Mouse (Mus musculus) retina, adult 2 months (tissue): ENCODE measurements around the gene Dop1a.

Experiments
- DNase-seq: peaks from one replicate; pipeline ENCODE4 v3.0.0-alpha.2; 2012; ENCODE audit warnings: low read depth, low spot score

Dop1a gene

DNA sequence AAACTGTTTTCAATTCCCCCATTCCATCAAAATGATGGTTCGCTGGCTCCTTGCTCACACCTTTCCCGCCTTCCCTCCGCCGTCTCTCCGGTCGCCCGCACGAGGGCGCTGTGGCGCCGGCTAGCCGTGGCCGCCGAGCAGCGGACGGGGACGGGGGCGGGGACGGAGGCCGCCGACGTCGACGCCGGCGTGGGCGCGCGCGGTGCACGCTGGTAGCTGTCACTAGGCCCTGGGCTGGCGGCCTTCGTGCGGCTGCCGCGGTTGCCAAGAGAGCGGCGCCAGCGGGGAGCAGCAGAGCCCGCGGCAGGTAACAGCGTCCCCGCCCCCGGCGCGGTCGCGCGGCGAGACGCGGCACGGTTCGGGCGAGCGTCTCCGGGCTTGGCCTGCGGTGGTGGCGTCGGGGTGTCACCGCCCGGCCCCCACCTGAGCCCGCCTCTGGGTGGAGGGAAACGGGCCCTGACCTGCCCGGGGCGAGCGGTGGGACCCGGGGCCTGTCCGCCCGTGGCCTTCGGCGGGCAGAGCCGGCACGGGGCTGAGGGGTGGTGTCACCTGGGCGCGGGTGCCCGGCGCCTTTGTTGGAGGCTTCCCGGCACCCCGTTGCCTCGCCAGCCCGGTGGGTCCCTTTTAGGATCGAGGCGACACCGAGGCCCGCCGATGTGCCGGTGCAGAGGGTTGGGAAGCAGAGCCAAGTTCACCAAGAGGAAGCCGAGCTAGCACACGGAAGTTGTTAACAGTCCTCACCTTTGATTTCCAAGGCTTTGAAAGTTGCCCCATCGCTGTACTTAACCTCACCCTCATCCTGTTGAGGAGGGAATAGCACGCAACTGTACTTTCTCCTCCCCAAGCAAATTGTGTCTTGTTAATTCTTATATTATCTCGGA, at the start of gene Dop1a:
Dop1a (plus strand) TSS at position 165 of the 881 bp plus-strand sequence.
- DNase-seq = peak; percentile 80

DNA sequence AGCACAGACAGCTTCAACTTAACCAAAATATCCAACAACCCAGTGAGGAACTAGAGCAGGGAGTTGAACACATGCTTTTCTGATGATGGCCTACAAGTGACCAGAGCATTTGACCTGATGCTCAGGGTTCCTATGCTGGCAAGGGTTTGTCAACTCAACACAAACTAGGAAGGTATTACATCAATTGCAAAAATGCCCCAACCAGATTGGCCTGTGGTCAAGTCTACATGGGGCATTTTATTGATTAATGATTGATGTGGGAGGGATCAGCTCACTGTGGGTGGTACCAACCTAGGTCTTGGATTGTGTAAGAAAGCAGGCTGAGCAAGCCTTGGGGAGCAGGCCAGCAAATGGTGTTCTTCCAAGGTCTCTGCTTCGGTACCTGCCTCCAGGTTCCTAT, 49.0 kb upstream of the Dop1a start:
- DNase-seq = no peak

GRCm38 (mm10) chr9:86419366-86419765, 47.6 kb upstream of the Dop1a start:
- no peak for DNase-seq

GRCm38 (mm10) chr9:86423331-86423730, 43.6 kb upstream of the Dop1a start:
- DNase-seq = no peak

GRCm38 (mm10) chr9:86435510-86435909, 31.4 kb upstream of the Dop1a start:
- DNase-seq = no peak

- no peak for DNase-seq
Measured at GRCm38 (mm10) chr9:86436608-86437007, 30.3 kb upstream of the Dop1a start.

DNA sequence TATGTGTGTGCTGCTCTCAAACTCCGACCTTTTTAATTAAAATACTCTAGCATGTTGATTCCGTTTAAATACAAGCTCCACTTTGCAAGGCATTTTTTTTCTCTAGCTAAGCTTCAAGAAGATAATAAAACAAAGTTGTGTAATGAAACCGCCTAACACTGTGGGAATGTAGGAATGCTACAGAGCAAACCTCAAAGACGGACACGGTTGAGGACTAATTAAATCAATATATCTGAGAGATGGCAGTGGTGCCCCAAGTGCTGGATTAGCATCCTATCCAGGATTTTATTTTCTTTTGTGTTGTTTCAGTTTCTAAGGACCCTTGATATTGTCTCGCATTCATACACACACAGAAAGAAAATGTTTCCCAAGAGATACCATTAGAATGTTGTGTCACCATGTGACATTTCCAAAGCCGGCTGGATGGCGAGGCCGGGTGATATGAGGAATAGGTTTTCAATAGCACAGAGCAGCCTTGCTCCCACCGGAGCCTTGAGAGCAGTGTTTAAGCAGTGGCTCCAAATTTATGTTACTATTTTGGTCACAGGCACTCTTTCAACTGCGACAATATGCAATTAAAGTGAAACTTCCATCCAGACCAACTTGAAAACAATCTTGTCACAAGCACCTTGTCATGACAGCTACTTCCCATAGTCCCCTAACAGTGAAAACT, 28.5 kb upstream of the Dop1a start:
- no peak for DNase-seq

DNA sequence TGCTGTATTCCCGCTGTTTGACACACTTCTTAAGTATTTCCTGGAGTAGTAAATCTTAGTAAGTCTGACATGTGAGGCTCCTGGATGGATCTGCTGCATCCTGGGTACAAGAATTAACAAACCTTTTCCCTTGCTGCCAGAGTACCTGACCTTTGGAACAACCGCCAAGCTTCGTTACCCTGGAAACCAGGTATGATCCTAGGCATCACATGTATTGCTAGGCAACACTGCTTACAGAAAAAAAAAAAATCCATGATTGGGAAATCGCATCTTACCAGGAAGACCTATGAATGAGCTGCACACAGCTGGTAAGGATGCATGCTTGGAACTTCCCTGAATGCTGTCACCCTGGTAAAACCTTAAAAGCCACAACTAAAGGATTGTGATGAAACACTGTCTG, 24.7 kb upstream of the Dop1a start:
- DNase-seq = no peak

DNA sequence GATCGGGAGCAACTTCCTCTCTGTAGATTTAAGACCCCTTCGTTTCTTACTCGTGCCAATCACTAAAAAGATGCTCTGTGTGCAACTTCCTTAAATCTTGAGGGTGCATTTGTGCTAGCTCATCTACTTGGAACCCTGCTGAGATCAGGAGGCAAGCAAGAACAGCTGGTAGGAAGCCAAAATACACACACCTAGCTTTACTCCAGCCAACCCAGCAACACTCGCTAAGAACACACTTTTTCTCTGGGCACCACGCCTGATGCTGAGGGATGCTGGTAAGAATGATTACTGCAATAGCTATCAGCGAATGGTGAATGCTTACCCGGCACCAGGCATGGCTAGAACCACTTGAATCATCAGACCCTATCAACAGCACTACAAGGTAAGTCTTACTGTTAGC, 20.1 kb upstream of the Dop1a start:
- DNase-seq = no peak

DNA sequence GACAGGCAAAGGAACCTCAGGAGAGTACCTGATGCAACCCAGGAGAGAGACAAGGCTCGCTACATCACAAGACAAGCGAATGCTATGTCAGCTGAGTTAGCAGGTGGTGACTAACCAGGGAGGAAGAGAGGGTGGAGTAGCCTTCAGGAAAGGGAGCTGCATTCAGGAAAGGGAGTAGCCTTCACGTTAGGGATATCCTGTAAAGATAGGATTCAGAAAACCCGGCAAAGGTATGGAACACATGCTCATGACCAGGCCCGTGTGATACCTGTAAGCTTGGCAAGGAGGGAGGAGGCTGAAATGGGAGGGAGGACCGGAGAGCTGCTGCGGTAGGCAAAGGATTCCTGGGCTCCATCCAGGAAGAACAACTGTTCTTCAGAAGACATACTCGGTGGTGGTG, 19.5 kb upstream of the Dop1a start:
- DNase-seq = no peak

GRCm38 (mm10) chr9:86449581-86449980, 17.4 kb upstream of the Dop1a start:
- peak; percentile 67 for DNase-seq

DNA sequence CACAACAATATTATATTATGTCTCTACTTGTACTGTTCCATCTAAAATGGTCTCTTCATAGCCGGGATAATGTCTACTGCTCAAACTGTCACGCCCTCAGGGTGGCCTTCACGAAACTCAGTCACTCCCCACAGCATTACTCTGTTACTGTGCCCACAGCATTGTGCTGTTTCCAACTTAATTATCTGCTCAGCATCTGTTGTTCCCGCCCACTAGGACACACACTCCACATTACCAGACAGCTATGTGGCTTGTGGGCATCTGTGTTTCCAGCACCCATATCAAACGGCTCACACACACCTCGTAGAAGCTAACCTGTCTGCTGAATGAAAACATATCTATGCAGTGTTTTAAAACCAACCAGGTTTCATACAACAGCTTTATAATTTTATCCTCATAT, 15.9 kb upstream of the Dop1a start:
- no peak for DNase-seq

GRCm38 (mm10) chr9:86451617-86452016, 15.3 kb upstream of the Dop1a start:
- no peak for DNase-seq

DNA sequence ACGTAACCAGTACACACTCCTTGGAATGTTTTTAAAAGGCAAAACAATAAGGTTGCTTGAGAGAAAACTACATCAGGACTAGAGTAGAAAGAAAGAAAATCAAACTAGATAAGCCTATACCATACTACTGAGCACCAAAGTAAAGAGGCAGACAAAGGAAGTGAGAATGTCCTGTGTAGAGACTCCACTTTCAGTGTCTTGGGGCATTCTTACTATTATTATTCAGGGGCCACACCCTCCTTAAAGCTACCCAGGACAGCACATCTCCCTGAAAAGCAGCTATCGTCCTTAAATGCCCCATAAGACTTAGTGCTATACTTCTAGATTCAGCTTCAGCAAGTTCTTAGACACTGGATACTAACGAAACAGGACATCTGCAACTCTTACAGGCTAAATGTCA, 13.3 kb upstream of the Dop1a start:
- no peak for DNase-seq

DNA sequence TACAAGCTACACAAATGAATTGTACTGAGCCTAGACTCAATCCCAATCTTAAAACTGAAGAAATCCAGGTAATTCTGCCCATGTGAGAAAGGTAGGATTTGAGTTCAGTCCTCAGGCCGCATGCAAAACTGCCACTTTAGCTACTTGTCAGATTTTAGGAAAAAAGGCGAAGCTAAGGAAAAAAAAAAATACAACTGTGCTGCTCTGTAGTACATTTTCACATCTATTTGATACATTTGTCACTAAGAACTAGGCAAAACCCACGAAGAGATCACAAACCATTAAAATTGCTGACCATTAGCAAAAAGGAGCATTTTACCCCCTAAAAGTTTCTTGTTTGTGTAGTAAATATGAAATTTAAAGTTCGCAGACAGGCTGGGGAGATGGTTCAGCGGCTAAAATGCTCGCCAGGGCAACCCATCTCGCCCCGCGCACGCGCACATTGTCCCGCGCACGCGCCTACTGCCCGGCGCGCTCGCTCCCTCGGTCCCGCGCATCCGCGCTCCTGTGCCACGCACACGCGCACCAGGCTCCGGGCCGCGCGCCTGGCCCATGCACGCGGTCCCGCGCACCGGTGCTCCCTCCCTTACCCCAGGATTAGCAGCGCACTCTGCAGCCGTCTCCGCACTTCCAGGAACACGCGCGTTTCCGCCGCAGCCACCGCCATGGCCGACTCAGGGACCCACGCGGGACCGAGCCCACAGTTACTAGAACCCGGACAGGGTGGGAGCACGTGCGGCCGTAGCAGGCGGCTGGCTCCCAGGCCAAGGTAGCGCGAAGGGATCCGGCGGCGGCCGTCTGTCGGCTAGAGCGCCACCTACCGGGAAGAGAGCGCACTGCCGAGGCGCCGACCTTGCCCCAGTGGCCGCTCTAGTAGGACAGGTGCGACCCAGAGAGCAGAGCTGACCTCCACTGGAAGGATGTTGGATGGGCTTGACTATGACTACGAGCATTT, 2.5 kb upstream of the Dop1a start, which contains the start of gene Ube2cbp:
Ube2cbp (minus strand) TSS at position 800 of the 955 bp plus-strand sequence.
- peak; percentile 84 for DNase-seq

DNA sequence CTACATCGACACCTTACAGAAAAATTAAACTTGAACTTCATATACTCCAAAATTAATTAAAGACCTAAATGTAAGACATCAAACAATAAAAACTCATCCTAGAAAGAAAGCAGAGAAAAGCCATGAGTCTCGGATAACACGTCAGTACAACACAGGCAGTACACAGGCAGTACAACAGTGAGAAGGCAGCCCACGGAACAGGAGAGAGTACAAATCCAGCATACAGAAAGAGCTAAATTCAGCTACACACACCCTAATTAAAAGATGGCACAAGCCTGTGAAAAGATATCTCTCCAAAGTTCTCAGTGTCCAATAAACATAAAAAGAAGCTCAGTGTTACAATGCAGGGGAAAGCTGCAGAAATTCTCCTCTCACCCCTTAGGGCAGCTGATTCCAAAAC, 9.0 kb downstream of the Dop1a start:
- DNase-seq = no peak

- no peak for DNase-seq
Measured at GRCm38 (mm10) chr9:86476763-86477162, 9.8 kb downstream of the Dop1a start.

- DNase-seq = no peak
Measured at GRCm38 (mm10) chr9:86478414-86479093, 11.6 kb downstream of the Dop1a start.

- DNase-seq = no peak
Measured at GRCm38 (mm10) chr9:86482236-86482635, 15.3 kb downstream of the Dop1a start.

DNA sequence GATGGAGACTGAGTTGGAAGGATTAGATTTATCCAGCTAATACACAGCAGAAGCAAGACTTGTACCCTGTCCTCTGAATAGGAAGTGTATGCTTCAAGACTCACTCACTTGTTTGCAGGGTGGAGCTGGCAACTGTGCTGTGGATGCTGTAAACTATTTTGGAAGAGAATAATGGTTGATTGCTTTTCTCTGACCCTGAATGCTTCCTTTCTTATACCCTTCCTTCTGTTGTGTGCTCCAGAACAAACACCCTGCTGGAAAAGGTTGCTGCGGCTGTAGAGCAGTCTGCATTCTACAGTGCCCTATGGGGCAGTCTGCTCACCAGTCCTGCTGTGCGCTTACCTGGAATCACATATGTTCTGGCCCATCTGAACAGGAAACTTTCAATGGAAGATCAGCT, 24.8 kb downstream of the Dop1a start:
- no peak for DNase-seq

DNA sequence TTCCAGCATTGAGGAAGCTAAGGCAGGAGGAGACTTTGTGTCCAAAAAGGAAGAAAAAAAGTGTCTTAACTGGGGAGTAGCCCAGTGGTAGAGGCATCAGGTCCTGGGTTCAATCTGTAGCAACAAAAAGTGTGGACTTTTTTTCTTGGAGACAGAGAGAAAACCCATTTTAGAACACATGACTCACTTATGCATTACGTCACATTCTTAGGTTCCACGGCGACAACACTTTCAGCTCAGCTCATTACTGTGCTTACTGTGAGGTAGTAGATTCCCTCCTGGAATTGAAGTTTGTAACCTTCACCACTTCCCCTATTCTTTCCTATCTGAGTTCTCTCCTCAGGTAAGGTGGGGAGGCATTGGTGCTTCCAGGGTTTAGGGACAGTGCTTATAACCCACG, 29.3 kb downstream of the Dop1a start:
- no peak for DNase-seq
